Mouse (Mus musculus): Measurements from ENCODE around the gene Gm10024.
"Not testable (repeated sequence)": the region's sequence is repeated elsewhere in the genome, so short reads cannot be mapped to it uniquely, and the experiment has no call there.

Gene Gm10024

DNA sequence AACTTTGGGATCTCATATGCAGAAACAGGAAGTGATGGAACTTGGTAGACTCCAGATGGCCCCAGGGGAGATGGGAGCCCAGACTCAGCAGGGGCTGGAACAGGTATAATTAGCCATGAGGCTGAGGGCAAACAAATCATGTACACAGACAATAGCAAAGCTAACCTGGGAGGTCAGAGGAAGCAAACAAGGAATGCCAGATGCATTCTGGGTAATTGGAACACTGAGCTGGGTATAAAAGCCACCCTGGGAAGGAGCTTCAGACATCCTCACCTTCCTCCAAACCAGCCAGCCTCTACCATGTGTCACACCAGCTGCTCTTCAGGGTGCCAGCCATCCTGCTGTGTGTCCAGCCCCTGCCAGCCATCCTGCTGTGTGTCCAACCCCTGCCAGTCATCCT, at the start of gene Gm10024:
Gene Gm10024 (plus strand): TSS at position 301 of the 400 bp plus-strand sequence.
- DNase-seq: not testable (repeated sequence)

DNA sequence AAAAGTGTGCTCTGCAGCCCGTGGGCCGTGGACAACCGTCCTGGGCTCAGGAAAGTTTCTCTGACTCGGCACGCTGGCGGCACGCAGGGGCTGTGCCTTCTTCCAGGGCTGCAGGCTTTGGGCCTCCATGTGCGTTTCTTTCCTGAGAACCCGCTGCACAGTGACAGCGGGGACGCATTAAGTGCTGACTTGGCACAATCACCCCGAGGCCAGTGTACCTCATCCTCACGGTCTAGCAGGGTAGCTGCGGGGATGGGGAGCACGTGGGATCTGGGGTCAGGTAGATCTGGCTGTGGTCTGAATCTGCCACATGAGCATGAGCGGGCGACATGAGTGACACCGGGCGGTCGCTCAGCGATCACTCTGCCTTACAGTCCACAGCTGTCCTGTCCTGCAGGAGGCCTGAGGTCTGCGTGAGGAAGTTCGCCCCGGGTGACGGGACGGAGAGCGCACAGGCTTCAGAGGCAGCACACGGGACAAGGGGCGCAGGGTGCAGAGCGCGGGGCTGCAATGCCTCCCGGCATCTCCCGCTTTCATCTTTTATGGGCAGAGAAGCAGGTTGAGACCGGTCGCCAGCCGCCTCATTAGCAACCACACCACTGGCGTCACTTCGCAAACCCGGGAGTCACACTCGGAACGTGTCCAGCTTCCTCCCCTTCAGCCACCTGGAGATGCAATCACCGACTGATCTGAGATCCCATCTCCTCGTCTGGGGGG, 47.1 kb upstream of the Gm10024 start:
- DNase-seq: no peak

DNA sequence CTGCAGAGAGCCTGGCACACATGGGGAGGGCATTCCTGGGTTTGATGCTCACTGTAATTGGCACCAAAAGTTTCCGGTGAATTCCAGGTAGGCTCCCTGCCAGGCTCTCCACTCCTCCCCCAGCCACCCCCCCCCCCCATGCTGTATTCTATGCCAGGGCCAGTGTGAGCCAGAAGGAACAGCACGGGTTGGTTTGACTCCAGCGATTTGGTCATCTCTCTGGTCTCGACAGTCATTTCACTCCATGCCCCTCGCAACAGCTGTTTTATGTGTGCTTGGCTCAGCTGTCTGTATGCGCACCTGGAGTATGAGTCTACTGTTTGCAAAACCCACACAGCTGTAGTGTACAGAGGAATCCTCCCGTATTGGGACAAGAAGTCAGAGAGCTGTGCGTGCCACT, 44.9 kb upstream of the Gm10024 start:
- no peak for DNase-seq

DNA sequence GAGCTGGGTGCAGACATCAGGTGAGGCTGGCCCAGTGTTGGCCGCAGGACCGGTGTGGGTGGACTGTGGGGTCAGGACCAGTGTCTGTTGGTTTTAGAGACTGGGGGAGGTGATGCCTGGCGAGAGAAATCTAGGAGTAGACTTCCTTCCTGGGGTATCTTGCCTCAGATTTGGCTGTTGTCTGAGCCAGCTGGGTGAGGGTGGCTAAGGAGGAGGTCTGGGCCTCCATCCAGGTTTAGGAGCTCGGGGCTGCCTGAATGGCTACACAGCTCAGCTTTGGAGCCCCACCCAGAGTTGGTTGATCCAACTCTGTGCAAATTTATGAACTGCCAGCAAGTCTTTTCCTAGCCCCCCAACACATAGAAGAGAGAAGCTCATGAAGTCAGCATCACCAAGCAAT, 43.9 kb upstream of the Gm10024 start:
- DNase-seq: no peak

DNA sequence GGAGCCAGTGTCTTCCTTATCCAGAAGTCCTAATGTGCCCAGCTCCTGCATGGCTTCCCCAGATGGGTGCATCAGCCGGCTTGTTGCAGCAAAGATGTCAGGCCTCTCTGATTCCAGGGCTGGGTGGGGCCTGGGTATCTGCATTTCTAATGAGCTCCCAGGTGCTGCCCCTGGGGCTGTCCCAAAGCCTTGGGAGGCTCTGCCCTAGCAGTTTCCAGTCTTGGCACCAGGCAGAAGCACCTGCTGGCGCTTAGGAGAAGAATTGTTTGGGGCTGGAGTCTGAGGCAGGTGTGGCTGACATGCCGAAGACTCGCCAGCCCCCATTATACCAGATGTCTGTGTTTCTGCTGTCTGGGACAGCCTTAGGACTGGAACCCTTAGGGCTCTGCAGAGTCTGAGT, 40.5 kb upstream of the Gm10024 start:
- no peak for DNase-seq

DNA sequence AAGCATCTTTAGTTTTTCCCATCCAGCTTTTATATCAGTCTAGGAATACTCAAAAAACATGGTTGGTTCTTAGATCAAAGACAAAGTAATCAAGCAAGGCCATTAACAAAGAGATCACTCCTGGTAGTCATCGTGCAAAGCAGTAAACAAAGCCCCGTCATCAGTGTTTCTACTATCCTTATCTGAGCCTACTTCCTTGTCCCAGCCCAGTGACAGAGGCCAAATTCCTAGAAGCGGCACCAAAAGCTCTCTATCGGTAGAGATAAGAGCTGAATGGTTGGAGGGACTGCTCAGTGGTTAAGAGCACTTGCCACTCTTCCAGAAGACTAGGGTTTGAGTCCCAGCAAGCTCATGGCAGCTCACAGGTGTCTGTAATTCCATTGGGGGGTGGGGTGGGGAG, 39.7 kb upstream of the Gm10024 start:
- no peak for DNase-seq

DNA sequence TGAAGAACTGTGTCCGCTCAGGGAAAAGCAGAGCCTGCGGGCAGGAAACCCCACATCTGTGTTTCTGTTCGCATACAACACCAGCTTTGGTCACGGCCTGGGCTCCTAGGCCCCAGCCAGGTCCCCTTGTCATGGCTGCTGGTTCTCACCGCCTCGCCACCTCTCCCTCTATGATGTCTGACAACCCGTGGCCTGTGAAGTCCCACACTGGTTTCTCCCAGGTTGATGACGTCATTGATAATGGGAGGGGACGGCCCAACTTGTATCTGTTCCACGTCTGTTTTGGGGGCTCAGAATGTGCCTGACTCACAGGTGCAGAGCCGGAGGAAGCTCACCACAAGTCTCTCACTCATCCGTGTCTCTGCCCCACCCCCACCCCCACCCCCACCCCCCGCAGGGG, 37.5 kb upstream of the Gm10024 start:
- peak; percentile 20 to 32 for DNase-seq

DNA sequence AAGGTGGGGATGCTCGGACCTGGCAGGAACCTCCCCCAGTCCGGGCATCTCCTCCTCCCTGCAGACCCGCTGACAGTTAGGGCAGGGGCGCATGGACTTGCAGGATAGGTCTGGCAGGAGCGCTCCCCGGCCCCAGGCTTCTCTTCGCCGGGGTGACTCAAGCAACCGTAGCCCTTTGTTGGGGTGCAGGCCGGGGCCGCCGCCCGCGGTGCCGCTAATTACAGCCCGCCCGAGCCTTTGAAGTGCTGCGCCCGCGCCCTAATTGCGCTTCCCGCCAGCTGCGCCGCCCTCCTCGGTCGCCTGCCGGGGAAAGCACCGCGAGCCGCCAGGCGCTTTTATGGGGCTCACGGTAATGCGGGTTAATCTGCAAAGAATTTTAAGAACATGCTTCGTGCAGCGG, 33.7 kb upstream of the Gm10024 start:
- no peak for DNase-seq

DNA sequence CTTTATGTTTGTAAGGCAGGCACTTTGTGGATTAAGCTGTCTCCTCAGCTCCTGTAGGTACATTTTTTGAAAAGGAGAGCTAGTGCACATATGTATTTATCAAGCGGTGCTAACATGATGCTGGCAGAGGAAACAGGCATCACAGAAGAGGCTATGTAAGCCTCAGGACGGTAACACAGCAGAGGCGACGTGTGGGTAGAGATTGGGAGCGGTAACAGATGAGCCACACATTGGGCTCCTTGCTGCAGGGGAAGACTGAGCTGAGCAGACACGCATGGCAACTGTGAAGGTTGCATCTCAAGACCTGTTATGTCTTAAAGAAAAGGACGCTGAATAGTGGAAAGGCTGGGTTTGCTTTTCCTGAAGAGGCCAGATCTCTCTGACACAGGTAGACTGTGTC, 28.3 kb upstream of the Gm10024 start:
- no peak for DNase-seq

DNA sequence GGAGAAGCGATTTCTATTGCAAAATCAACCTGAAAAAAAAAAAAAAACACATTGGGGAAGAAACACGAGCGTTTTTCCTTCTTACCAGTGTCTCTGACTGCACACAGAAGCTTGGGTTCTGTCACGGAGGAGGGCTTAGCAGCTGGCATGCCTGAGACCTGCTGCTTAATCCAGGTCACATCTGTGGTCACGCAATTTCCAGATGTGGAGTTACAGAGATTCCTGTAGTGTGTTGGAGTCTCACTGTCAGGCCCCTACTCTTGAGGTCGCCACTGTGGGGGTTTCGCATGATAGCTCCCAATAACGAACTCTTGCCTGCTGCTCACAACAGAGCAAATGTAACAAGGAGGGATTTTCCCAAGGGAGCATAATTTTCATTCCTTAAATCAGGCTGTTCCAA, 27.1 kb upstream of the Gm10024 start:
- DNase-seq: no peak

DNA sequence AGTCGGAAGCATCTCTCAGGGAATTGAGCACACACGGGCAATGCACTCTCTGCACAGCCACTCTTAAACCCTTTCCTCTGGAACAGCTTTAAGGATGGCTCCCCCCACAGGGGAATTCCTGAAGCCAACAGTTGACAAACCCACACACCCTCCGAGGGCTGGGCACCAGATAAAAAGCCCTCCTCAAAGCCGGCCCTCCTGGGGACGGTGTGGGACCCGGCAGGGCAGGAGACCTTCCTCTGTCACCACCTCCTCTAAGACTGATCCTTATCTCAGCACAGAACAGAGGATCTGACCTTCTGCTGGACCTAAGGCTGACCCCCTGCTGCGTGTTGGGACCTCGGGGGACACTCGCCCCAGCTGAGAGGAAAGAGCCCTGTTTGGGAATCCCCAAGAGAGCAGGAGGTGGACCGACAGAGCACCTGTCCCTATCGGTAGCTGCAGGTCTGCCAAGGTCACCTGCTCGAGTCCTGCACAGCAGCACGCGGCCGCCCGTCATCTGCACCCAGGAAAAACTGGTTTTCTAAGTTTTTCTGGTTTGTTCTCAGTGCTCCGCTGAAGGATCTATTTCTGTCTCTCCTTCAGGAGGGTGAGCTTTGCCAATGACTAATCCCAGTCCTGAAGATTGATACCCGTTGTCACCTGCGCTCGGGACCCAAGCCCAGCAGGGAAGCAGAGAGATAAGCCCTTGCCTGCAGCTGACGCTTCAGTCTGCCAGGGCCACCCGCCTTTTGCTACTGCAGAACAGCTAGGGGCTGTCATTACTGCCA, 25.2 kb upstream of the Gm10024 start, which contains the start of gene Tspear:
Gene Tspear (plus strand): TSS at position 675 of the 770 bp plus-strand sequence.
- no peak for DNase-seq

DNA sequence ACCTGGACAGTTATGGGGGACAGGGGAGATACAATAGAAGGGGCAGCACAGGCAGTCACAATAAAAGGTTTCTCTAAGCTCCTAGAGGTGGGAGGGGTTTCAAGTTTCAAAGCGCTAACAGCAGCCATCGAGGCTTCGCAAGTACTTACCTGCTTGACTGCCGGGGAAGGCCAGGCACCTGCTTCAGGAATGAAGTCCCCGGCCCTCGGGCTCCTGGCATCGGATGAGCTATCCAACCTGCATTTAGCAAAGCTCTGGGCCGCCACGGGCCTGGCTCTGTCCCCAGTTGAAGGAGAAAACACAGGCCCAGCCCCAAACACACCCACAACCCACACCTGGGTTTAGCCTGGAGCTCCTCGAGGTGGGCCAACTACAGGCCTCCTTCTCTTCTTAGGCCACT, 24.2 kb upstream of the Gm10024 start:
- DNase-seq: no peak

DNA sequence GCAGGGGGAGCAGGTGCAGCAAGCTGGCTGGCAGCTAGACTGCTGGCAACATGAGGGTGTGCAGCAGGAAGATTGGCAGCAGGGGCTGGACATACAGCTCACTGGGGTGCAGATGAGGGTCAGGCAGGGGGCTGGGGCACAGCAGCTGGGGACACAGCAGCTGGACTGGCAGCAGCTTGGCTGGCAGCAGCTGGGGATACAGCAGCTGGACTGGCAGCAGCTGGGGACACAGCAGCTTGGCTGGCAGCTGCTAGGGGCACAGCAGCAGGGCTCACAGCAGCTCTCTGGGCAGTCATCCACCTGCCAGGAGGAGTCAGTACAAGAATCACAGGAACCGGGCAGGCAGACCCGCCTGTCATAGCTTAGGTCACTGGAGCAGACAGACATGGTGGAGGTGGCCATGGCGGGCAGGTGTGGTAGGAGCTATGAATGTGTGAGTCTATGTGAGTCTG, 20.9 kb upstream of the Gm10024 start, which contains the start of gene Gm19402:
Gene Gm19402 (minus strand): TSS at position 402 of the 452 bp plus-strand sequence.
- DNase-seq: not testable (repeated sequence)

DNA sequence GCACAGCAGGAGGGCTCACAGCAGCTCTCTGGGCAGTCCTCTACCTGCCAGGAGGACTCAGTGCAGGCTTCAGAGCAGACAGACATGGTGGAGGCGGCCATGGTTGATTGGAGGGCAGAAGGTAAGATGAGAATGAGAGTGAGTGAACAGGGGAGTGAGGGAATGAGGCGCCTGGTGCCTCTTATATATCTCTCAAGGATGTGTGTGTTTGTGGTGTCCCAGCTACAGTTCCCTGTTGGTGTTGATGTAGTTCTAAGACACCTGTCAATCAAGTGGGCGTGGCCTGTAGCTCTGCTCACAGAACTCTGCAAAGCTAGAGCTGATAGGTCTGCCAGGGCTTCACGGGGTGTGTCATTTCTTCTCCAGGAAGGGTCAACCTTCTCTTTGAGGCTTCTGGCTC, 14.1 kb upstream of the Gm10024 start, which contains the start of gene Gm9508:
Gene Gm9508 (minus strand): TSS at position 101 of the 400 bp plus-strand sequence.
- no peak for DNase-seq

DNA sequence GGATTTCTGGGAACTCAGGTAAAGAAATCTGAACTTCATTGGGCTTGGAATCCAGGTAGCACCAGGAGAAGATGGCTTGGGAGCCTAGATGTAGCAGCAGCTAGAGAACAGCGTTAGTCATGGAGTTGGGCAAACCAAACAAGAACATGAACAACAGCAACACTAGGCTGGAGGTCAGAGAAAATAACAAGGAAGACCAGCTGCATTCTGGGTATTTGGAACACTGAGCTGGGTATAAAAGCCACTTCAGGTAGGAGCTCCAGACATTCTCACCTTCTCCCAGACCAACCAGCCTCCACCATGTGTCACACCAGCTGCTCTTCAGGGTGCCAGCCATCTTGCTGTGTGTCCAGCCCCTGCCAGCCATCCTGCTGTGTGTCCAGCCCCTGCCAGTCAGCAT, 4.9 kb upstream of the Gm10024 start, which contains the start of gene Gm10272:
Gene Gm10272 (plus strand): TSS at position 301 of the 400 bp plus-strand sequence.
- DNase-seq: no peak

DNA sequence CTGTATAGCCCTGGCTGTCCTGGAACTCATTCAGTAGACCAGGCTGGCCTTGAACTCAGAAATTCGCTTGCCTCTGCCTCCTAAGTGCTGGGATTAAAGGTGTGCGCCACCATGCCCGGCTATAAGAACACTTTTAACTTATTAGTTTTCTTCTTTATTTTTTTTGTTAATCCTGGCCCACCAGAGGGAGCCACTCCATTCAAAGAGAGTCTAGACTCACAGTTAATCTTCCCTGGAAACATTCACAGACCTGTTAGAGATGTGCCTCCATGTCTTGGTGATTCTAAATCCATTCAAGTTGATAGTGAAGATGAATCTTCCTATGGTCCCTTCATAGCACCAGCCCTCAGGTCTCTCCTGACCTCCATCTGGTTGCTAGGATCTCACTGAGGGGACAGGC, 1.4 kb upstream of the Gm10024 start:
- no peak for DNase-seq

DNA sequence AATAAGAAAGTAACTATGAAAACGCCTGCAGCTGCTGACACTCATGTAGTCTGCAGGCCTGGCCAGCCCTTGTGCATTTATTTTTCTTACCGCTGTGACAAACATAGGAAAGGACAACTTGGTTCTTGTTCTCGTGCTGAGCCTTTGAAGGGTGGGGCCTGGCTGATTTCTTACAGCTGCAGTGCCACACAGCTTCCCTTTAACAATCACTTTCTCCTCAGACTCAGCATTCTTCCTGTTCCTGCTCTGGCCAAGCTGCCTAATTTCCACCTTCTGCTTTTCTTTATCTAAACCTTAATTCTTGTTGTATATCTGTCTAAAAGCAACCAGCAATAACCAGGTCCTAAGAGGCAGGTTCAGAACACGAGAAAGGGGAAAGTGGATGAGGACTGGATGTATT, 2.5 kb downstream of the Gm10024 start:
- DNase-seq: no peak

DNA sequence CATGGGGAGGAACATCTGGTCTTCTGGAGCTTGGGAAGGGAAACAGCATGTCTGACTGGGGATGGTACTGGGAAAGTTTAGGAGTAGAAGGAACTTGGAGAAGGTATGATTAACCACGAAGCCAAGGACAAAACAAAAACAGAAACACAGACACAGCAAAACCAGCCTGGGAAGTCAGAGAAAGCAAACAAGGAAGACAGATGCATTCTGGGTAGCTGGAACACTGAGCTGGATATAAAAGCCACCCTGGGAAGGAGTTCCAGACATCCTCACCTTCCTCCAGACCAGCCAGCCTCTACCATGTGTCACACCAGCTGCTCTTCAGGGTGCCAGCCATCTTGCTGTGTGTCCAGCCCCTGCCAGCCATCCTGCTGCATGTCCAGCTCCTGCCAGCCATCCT, 4.2 kb downstream of the Gm10024 start, which contains the start of gene Gm10142:
Gene Gm10142 (plus strand): TSS at position 301 of the 400 bp plus-strand sequence.
- no peak for DNase-seq

DNA sequence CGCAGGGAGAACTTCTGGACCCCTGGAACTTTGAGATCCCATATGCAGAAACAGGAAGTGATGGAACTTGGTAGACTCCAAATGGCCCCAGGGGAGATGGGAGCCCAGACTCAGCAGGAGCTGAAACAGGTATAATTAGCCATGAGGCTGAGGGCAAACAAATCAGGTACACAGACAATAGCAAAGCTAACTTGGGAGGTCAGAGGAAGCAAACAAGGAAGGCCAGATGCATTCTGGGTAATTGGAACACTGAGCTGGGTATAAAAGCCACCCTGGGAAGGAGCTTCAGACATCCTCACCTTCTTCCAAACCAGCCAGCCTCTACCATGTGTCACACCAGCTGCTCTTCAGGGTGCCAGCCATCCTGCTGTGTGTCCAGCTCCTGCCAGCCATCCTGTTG, 9.0 kb downstream of the Gm10024 start, which contains the start of gene Krtap12-1:
Gene Krtap12-1 (plus strand): TSS at position 301 of the 400 bp plus-strand sequence.
- not testable (repeated sequence) for DNase-seq

DNA sequence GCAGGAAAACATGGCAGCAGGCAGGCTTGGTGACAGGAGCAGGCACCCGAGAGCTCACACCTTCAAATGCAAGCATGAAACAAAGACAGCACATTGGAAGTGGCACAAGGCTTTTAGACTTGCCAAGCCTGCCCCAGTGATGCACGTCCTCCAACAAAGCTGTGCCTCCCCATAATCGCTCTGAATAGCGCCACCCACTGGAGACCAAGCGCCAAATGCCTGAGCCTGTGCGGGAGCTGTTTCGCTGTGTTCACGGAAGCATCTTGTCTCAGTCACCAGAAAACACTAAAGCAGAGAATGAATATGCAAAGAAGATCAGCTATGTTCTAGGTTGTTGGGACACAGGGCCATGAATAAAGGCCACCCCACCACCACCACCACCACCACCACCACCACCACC, 13.6 kb downstream of the Gm10024 start:
- DNase-seq: no peak

DNA sequence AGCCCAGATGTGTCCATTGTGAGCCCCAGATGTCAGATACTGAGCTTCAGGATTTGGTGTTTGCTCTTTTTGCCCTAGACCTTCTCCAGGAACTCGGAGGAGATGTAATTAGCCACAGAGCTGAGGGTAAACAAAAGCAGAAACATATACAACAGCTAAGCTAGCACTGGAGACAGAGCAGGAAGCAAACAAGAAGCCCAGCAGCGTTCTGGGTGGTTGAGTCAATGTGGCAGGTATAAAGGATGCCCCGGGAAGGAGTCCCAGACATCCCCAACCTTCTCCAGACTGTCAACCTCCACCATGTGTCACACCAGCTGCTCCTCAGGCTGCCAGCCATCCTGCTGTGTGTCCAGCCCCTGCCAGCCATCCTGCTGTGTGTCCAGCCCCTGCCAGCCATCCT, 14.9 kb downstream of the Gm10024 start, which contains the start of gene Gm10100:
Gene Gm10100 (plus strand): TSS at position 301 of the 400 bp plus-strand sequence.
- no peak for DNase-seq

DNA sequence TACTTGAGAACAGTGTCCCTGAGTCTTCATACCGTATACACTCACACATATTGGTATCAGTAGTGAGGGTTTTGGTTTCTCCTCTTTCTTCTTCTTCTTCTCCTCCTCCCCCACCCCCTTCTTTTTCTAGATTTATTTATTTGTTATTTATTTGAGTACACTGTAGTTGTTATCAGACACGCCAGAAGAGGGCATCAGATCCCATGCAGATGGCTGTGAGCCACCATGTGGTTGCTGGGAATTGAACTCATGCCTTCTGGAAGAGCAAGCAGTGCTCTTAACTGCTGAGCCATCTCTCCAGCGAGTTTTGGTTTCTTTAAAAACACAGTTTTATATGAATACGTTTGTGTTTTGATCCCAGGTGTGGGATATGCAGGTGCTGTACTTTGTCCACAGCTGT, 17.0 kb downstream of the Gm10024 start:
- DNase-seq: no peak

DNA sequence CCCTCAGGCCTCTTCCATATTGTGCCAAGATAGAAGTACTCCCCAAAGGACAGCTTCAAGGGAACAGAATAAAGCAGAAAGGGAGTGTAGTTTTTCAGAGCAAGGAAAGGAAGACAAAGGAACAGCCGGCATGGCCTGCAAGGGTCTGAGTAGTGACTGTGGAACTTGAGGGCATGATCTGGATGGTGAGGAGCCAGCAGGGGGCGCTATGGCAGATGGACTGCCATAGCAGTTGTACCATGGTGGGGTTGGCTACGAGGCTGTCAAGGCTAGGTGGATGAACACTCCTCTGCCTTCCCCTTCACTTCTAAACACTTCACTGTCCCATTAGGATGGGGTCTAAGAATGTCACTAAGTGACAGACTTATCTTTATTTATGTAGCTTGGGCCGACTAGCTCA, 18.0 kb downstream of the Gm10024 start:
- peak in 1 of 2 experiments; percentile 16 for DNase-seq

DNA sequence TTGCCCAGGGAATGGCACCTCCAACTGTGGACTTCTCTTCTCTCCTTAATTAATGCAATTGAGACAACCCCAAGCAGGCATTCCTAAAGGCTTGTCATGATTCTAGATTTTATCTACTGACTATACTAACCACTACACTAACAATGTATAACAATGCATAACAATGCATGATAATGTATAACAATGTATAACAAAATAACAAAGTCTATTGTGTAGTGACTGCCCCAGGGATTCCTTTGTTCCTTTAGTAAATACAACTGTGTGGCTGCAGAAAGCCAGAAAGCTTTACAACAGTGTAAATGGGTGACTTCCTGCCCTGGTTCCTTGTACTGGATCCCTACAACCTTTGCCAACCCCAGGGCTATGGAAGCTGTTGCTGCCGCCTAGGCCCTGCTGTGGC, 24.7 kb downstream of the Gm10024 start:
- no peak for DNase-seq

Measured in spleen, adult 18-20 months (tissue).